Mouse (Mus musculus) retina, embryonic 14.5 days (tissue): ENCODE data around the gene Yipf3.

ENCODE experiments used
- DNase-seq: peaks from one replicate; pipeline ENCODE4 v3.0.0-alpha.2; 2015; ENCODE audit warnings: low spot score

Gene Yipf3

GRCm38 (mm10) chr17:46247512-46248188 lies at the start of gene Yipf3, which contains the start of gene Polr1c:
Gene Yipf3 (plus strand): TSS chr17:46248080.
Gene Polr1c (minus strand): TSS chr17:46248054.
- peak; percentile 97 for DNase-seq

- DNase-seq, result no peak
Measured at GRCm38 (mm10) chr17:46201151-46201550, 46.7 kb upstream of the Yipf3 start.

- DNase-seq, result peak; percentile 98
Measured at GRCm38 (mm10) chr17:46202421-46203071, 45.3 kb upstream of the Yipf3 start, which contains the start of the genes Polh and Xpo5. Gene Polh (minus strand): TSS chr17:46202645. Gene Xpo5 (plus strand): TSS chr17:46202782.

- DNase-seq, result no peak
Measured at GRCm38 (mm10) chr17:46203078-46203477, 44.8 kb upstream of the Yipf3 start.

GRCm38 (mm10) chr17:46206676-46207075 lies 41.2 kb upstream of the Yipf3 start:
- no peak for DNase-seq

GRCm38 (mm10) chr17:46210550-46210949 lies 37.3 kb upstream of the Yipf3 start:
- no peak for DNase-seq

- no peak for DNase-seq
Measured at GRCm38 (mm10) chr17:46221601-46222000, 26.3 kb upstream of the Yipf3 start.

GRCm38 (mm10) chr17:46227576-46227975 lies 20.3 kb upstream of the Yipf3 start:
- DNase-seq, result no peak

GRCm38 (mm10) chr17:46236067-46236466 lies 11.8 kb upstream of the Yipf3 start:
- no peak for DNase-seq

GRCm38 (mm10) chr17:46237079-46237478 lies 10.8 kb upstream of the Yipf3 start:
- no peak for DNase-seq

- DNase-seq, result no peak
Measured at GRCm38 (mm10) chr17:46237480-46237879, 10.4 kb upstream of the Yipf3 start.

- DNase-seq, result no peak
Measured at GRCm38 (mm10) chr17:46239516-46240114, 8.3 kb upstream of the Yipf3 start.

- DNase-seq, result no peak
Measured at GRCm38 (mm10) chr17:46241471-46241870, 6.4 kb upstream of the Yipf3 start.

GRCm38 (mm10) chr17:46242274-46242673 lies 5.6 kb upstream of the Yipf3 start:
- no peak for DNase-seq

GRCm38 (mm10) chr17:46242993-46243392 lies 4.9 kb upstream of the Yipf3 start:
- DNase-seq, result no peak

GRCm38 (mm10) chr17:46243624-46244023 lies 4.3 kb upstream of the Yipf3 start:
- no peak for DNase-seq

- no peak for DNase-seq
Measured at GRCm38 (mm10) chr17:46244579-46244978, 3.3 kb upstream of the Yipf3 start.

GRCm38 (mm10) chr17:46248189-46248522 lies 276 bp downstream of the Yipf3 start:
- no peak for DNase-seq

GRCm38 (mm10) chr17:46251174-46251573 lies 3.3 kb downstream of the Yipf3 start:
- no peak for DNase-seq

GRCm38 (mm10) chr17:46252571-46253451 lies 4.9 kb downstream of the Yipf3 start:
- DNase-seq, result peak; percentile 73

- DNase-seq, result peak; percentile 94
Measured at GRCm38 (mm10) chr17:46253452-46254084, 5.7 kb downstream of the Yipf3 start, which contains the start of gene Lrrc73. Gene Lrrc73 (plus strand): TSS chr17:46253531.

GRCm38 (mm10) chr17:46254106-46254505 lies 6.2 kb downstream of the Yipf3 start:
- peak; percentile 41 for DNase-seq
